Mouse (Mus musculus) spleen, adult 2 months (tissue): ENCODE measurements around the gene Tmem108. TPM values are rescaled to one million over a fixed set of nuclear protein-coding genes. Genes with fewer than 3 reads are reported as not detected.

ENCODE experiments used
- DNase-seq, 2 experiments: peaks; one replicate each; pipeline versions ENCODE4 v3.0.0 to v3.0.0-alpha.2; 2012 to 2021; ENCODE audit warnings: low spot score in 2 of 2, low read depth in 1 of 2
- H3K27ac ChIP-seq: fragments of 200-500 bp; 2 replicates; pipeline ENCODE4 v1.5.1; 2012; ENCODE audit warnings: low read length, inconsistent platforms; ENCODE audit not compliant: insufficient read depth
- H3K27me3 ChIP-seq: fragments of 200-500 bp; 2 replicates; pipeline ENCODE4 v1.6.1; 2012; ENCODE audit warnings: mild to moderate bottlenecking, moderate library complexity, low read length, inconsistent platforms; ENCODE audit not compliant: control insufficient read depth, insufficient read depth
- H3K36me3 ChIP-seq: fragments of 200-500 bp; 2 replicates; pipeline ENCODE4 v1.6.1; 2012; ENCODE audit warnings: mild to moderate bottlenecking, low read length, inconsistent platforms; ENCODE audit not compliant: control insufficient read depth, insufficient read depth
- H3K4me1 ChIP-seq: fragments of 200-500 bp; 2 replicates; pipeline ENCODE4 v1.6.1; 2011; ENCODE audit warnings: inconsistent platforms; ENCODE audit not compliant: control insufficient read depth, insufficient read depth, insufficient read length
- H3K4me3 ChIP-seq: fragments of 200-500 bp; 2 replicates; pipeline ENCODE4 v1.5.1; 2011; ENCODE audit warnings: mild to moderate bottlenecking, inconsistent platforms; ENCODE audit not compliant: insufficient read depth, insufficient read length; ENCODE audit errors: extremely low read depth
- CTCF ChIP-seq: fragments of 200-500 bp; IDR thresholded peaks from 2 replicates; pipeline ENCODE4 v1.5.1; 2011; ENCODE audit warnings: mild to moderate bottlenecking, inconsistent platforms; ENCODE audit not compliant: insufficient read depth, insufficient read length, insufficient replicate concordance; ENCODE audit errors: extremely low read depth
- POLR2A ChIP-seq: fragments of 200-500 bp; IDR thresholded peaks from 2 replicates; pipeline ENCODE4 v1.6.1; 2011; ENCODE audit warnings: low read depth, low read length, inconsistent platforms
- WGBS: fragments of 180-500 bp; shearing (Covaris S2); methylation state at CpG from one replicate; pipeline ENCODE4 v1.1.7; 2018; 5-methylcytosine and 5-hydroxymethylcytosine counted together
- polyA plus RNA-seq: library from polyadenylated mRNA; depleted of rRNA; stranded (reverse); fragments of >200 nt; gene quantifications from 2 replicates; pipeline ENCODE4 v1.2.3, GENCODE M21; 2012

Tmem108 gene
- polyA plus RNA-seq, 1 experiment, result 2.2 TPM

DNA sequence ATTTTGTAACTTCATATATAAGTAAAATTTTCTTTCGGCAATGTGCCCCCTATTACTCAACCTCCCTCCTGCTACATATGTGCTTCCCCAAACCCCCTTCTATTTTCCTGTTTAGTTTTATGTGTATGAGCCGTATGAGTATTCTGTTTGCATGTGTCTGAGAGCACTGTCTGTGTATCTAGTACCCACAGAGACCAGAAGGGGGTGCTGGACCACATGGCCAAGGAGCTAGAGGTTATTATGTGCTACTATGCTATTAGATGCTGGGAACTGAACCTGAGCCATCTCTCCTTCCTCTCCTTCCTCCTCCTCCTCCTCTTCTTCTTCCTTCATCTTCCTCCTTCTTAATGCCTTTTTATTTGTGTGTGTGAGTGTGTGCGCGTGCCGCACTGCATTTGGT is 59.2 kb downstream of the Tmem108 start:
- H3K27me3 ChIP-seq, result no peaks in the 10 kb centered on the region
- no peak overlapping the region for H3K4me3 ChIP-seq
- H3K36me3 ChIP-seq, result no peaks in the 10 kb centered on the region
- no peak for TF ChIP-seq CTCF
- no peak for TF ChIP-seq POLR2A
- DNase-seq, result no peak
- H3K4me1 ChIP-seq, result no peaks in the 10 kb centered on the region; the same call in 1 of the 2 replicates
- H3K27ac ChIP-seq, result no peak overlapping the region
- WGBS, result 82% methylated on average over 5 of the region's 5 CpGs

DNA sequence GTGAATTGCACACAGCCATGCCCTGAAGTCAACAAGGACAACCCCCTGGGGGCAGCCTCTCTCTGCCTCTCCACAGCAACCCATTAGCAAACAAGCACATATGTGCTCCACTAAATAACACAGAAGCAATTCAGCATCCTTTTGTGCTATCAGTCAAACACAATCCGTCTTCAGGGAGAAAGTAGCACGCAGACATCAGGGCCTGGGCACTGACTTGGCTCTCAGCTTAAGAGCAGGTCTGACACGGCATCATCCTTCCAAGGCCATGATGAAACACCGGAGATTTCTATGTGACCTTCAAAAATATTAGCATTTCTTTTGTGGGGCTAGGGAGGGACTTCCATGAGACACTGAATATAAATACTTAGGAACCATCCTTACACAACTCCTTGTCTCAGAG is 60.2 kb downstream of the Tmem108 start:
- no peaks in the 10 kb centered on the region; the same call in 1 of the 2 replicates for H3K4me1 ChIP-seq
- TF ChIP-seq CTCF (no peak), POLR2A (no peak)
- H3K27me3 ChIP-seq, result no peaks in the 10 kb centered on the region
- WGBS, result 92% methylated on average over 4 of the region's 4 CpGs
- H3K27ac ChIP-seq, result no peak overlapping the region
- DNase-seq, result no peak
- H3K36me3 ChIP-seq, result no peaks in the 10 kb centered on the region
- no peak overlapping the region for H3K4me3 ChIP-seq

DNA sequence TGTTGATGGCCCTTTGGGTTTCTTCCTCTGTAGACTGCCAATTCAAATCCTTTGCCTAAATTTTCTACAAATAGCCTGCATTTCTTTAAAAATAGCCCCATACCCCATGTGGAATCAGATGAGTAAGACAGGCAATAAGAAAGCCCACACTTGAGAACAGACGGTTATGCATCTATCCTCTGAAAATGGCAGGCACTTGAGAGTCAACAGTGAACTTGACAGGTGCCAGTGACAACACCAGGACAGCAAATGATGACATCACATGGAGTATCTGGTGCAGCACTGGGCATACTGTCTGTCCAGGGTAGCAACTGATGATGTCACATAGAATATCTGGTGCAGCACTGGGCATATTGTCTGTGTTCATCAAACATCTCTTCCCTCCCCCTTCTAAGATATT is 61.4 kb downstream of the Tmem108 start:
- DNase-seq, result no peak
- no peak for TF ChIP-seq POLR2A
- Histone ChIP-seq H3K36me3 (no peaks in the 10 kb centered on the region), H3K27ac (no peak overlapping the region), H3K27me3 (no peaks in the 10 kb centered on the region), H3K4me1 (no peaks in the 10 kb centered on the region; the same call in 1 of the 2 replicates), H3K4me3 (no peak overlapping the region)
- WGBS, result 88% methylated on average over 1 of the region's 1 CpGs

DNA sequence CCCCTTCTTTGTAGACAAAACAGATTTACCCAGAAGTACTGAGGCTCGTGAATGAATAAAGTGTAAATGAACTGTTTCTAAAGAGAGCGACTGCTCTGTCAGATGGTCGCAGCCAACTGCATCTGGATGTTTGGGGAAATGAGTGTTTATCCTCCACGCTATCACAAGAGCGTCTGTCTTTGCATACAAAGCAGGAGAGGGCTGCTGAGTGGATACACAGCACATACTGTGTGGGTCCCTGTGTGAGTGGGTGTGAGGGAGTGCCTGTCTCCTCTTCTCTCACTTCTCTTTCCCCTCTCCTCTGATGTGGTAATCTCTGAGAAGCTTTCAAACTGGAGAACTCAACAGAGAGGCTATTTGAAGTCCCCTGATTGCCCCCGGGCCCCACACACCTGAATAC is 64.7 kb downstream of the Tmem108 start:
- WGBS, result 21% methylated on average over 6 of the region's 6 CpGs

DNA sequence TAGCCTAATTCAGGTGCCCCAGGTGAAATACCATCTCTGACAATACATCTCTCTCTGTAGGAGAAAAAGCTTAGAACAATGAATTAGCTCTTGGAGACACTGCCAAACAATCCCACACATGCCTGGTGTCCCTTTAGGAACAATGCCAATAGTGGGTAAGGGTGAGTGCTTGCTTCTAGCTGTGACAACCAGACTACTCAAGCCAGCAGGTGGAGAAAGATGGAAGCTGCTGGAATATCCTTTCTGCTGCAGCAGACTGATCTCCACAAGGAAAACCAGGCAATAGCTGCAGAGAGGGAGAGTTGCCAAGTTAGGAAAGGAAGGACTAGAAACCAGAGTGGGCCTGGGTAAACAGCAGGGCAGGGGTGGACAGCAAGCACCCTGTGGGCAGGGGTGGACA is 67.8 kb downstream of the Tmem108 start:
- no peak for DNase-seq
- Histone ChIP-seq H3K27me3 (no peaks in the 10 kb centered on the region), H3K4me1 (no peaks in the 10 kb centered on the region; the same call in 1 of the 2 replicates), H3K36me3 (no peaks in the 10 kb centered on the region), H3K27ac (no peak overlapping the region), H3K4me3 (no peak overlapping the region)
- TF ChIP-seq POLR2A (no peak), CTCF (no peak)

More for the DNA sequence above, 64.7 kb downstream of the Tmem108 start:
- Histone ChIP-seq H3K4me3 (no peak overlapping the region), H3K4me1 (no peaks in the 10 kb centered on the region; the same call in 1 of the 2 replicates), H3K36me3 (no peaks in the 10 kb centered on the region), H3K27me3 (no peaks in the 10 kb centered on the region), H3K27ac (no peak overlapping the region)
- TF ChIP-seq POLR2A, result no peak
- no peak for TF ChIP-seq CTCF
- no peak for DNase-seq

DNA sequence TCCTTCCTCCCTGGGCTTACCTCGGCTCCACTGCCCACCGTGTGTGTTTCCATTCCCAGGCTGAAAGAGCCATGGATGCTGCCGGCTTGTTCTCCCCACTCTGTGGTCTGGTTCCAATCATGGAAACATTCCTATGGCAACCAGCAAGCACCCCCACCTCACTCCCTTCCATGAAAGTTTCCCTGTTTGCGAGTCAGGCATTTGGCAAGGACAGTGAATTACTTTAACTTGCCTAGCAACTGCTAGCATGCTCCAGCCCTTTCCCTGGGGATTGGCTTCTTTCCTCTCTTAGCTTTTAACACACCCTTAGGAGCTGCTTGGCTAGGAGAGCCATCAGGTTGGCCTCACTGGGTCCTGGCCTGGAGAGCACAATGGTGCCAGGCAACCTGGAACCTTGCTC is 68.9 kb downstream of the Tmem108 start:
- Histone ChIP-seq H3K36me3 (no peaks in the 10 kb centered on the region), H3K4me1 (no peaks in the 10 kb centered on the region; the same call in 1 of the 2 replicates), H3K4me3 (no peak overlapping the region), H3K27ac (no peak overlapping the region), H3K27me3 (no peaks in the 10 kb centered on the region)
- WGBS, result 87% methylated on average over 4 of the region's 4 CpGs
- TF ChIP-seq CTCF (no peak), POLR2A (no peak)
- no peak for DNase-seq

DNA sequence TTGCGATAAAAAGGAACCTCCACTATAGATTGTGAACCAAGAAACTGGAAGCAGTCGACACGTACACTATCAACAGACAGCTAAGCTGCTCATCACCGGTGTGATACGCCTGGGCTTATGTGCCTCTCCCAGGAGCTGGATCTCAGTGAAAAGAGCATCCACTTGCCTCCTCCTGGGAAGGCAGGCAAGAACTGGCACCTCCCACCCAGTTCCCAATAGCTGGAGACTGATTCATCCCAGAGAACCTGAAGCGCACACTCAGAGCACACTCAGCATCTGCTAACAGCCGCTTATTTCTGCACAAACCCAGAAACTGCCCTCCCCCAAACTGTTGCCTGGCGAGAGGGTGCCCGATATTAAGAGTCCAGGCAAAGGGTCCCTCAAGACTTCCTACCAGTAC is 69.8 kb downstream of the Tmem108 start:
- no peak for TF ChIP-seq POLR2A
- TF ChIP-seq CTCF, result no peak
- Histone ChIP-seq H3K27me3 (no peaks in the 10 kb centered on the region), H3K4me3 (no peak overlapping the region), H3K4me1 (no peaks in the 10 kb centered on the region; the same call in 1 of the 2 replicates), H3K27ac (no peak overlapping the region), H3K36me3 (no peaks in the 10 kb centered on the region)
- DNase-seq, result no peak
- 94% methylated on average over 9 of the region's 9 CpGs for WGBS

DNA sequence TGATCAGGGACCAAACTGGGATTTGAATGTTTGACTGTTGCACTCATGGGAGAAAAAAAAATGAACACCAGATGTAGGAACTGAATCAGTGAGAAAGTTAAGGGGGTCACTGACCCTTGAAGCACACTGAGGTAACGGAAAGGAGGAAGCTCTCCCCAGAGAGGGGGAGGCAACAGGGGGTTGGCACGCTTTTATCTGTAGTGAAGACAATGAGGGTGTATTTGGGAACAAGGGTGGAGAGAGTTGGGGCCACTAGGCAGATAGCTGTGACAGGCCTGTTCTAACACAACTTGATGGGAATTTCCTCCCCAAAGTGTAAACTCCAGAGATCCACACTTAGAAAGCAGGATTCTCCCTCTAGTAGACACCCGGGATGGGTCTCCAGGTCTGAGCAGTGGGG is 71.2 kb downstream of the Tmem108 start:
- Histone ChIP-seq H3K36me3 (no peaks in the 10 kb centered on the region), H3K4me1 (no peaks in the 10 kb centered on the region; the same call in 1 of the 2 replicates), H3K4me3 (no peak overlapping the region), H3K27ac (no peak overlapping the region), H3K27me3 (no peaks in the 10 kb centered on the region)
- TF ChIP-seq POLR2A, result no peak
- TF ChIP-seq CTCF, result no peak
- 43% methylated on average over 3 of the region's 3 CpGs for WGBS
- no peak for DNase-seq
